Mouse (Mus musculus): ENCODE results near the gene Gm21987.
A peak's percentile ranks its signal among the peaks of the same experiment; 100 is the strongest.

Gene Gm21987

GRCm38 (mm10) chr16:38349881-38350280 is 3.0 kb downstream of the Gm21987 start:
- no peak for DNase-seq

- DNase-seq = no peak
These were observed 3.6 kb downstream of the Gm21987 start for GRCm38 (mm10) chr16:38350361-38350855.

- no peak for DNase-seq
These were observed 4.1 kb downstream of the Gm21987 start for GRCm38 (mm10) chr16:38350939-38351338.

- no peak for DNase-seq
These were observed 5.2 kb downstream of the Gm21987 start for GRCm38 (mm10) chr16:38352031-38352430.

GRCm38 (mm10) chr16:38352851-38353250 is 6.0 kb downstream of the Gm21987 start:
- DNase-seq = no peak

GRCm38 (mm10) chr16:38353642-38354041 is 6.8 kb downstream of the Gm21987 start:
- DNase-seq = no peak

GRCm38 (mm10) chr16:38354185-38354913 is 7.5 kb downstream of the Gm21987 start:
- no peak for DNase-seq

GRCm38 (mm10) chr16:38358256-38358812 is 11.5 kb downstream of the Gm21987 start:
- DNase-seq = no peak

GRCm38 (mm10) chr16:38359241-38359640 is 12.4 kb downstream of the Gm21987 start:
- DNase-seq = no peak

GRCm38 (mm10) chr16:38359857-38360256 is 13.0 kb downstream of the Gm21987 start:
- DNase-seq = no peak

- DNase-seq = no peak
These were observed 13.5 kb downstream of the Gm21987 start for GRCm38 (mm10) chr16:38360317-38360716.

- DNase-seq = peak in 1 of 2 experiments; percentile 26
These were observed 15.1 kb downstream of the Gm21987 start, which contains the start of gene Popdc2 for GRCm38 (mm10) chr16:38361933-38362332. Gene Popdc2 (plus strand): TSS chr16:38362209.

GRCm38 (mm10) chr16:38362493-38363255 is 15.8 kb downstream of the Gm21987 start:
- no peak for DNase-seq

- DNase-seq = no peak
These were observed 16.4 kb downstream of the Gm21987 start for GRCm38 (mm10) chr16:38363256-38363595.

- DNase-seq = no peak
These were observed 16.8 kb downstream of the Gm21987 start for GRCm38 (mm10) chr16:38363657-38364056.

- no peak for DNase-seq
These were observed 18.6 kb downstream of the Gm21987 start for GRCm38 (mm10) chr16:38365390-38365789.

GRCm38 (mm10) chr16:38366231-38366630 is 19.4 kb downstream of the Gm21987 start:
- no peak for DNase-seq

- DNase-seq = peak; percentile 25 to 46
These were observed 21.5 kb downstream of the Gm21987 start for GRCm38 (mm10) chr16:38368336-38368735.

GRCm38 (mm10) chr16:38369000-38369399 is 22.2 kb downstream of the Gm21987 start:
- no peak for DNase-seq

GRCm38 (mm10) chr16:38369431-38369830 is 22.6 kb downstream of the Gm21987 start:
- no peak for DNase-seq

GRCm38 (mm10) chr16:38369992-38370484 is 23.2 kb downstream of the Gm21987 start:
- DNase-seq = no peak

GRCm38 (mm10) chr16:38370633-38371374 is 24.0 kb downstream of the Gm21987 start:
- DNase-seq = no peak
